Mouse (Mus musculus) G1E-ER4 (cell line): ENCODE measurements around the gene Lhfpl2. TPM values are rescaled to one million over a fixed set of nuclear protein-coding genes. Genes with fewer than 3 reads are reported as not detected.

Experiments
- GATA1 ChIP-seq: IDR thresholded peaks from one replicate; pipeline ENCODE4 v1.8.0; 2012; ENCODE audit warnings: low read length, inconsistent platforms
- polyA plus RNA-seq: library from polyadenylated mRNA; stranded (reverse); fragments of >175 nt; gene quantifications from 2 replicates; pipeline ENCODE4 v1.2.3, GENCODE M21; 2012

Lhfpl2 gene
- polyA plus RNA-seq, 1 experiment, result not detected

DNA sequence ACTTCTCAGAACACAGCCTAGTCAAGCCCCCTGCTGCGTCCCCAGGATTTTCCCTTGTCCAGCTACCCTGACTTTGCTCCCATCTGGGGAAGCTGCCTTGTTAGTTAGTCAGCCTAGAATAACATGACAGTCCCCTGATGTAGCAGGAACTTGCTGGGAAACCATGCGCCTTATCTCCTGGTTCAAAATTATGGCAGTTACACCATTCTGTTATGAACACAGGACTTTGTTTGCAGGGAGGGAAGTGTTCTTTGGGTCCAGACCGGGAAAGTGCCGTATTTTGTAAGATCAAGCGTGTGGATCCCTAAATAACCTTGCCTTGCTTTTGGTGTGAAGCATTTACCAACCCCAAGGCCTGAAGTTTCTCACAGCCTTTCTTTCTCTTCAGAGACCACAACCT is 114.0 kb downstream of the Lhfpl2 start:
- TF ChIP-seq GATA1, result no peak

DNA sequence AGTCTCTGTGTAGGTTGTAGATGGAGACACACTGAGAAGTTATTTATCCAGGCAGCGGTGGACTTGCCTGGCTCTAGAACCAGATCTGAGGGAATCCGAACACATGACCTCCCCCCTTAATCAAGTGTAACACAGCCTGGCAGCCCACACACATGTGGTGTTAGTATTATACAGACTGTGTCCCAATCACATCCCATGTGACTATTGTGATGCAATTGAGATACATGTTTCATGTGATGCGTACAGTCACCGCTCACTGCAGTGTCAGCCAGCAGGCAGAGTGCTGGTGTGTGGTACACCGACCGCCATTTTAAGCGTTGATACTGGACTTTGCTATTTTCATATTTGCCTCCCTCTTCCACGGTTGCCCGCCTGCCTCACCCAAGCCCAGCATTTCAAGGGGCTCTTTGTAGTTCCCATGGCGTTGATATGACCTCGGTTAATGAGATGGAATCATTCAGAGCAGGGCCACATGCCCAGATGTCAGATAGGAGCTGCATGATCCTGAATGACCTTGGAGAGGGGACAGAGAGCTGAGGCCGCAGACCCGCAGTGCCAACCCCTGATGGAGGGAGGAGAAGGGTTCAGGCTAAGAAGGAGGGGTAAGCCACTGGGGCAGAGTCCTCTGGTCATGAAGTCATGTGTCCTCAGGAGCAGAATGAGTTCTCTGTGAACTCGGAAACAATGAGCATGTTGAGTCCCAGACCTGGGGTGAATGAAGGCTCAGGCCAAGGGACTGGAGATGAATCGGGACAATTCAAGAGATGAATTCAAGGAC is 115.1 kb downstream of the Lhfpl2 start:
- no peak for TF ChIP-seq GATA1

- no peak for TF ChIP-seq GATA1
These were observed 116.3 kb downstream of the Lhfpl2 start for GRCm38 (mm10) chr13:94173633-94174576.

- TF ChIP-seq GATA1, result no peak
These were observed 117.1 kb downstream of the Lhfpl2 start for GRCm38 (mm10) chr13:94174577-94175279.

GRCm38 (mm10) chr13:94175379-94176050 is 117.9 kb downstream of the Lhfpl2 start:
- TF ChIP-seq GATA1, result no peak

GRCm38 (mm10) chr13:94177148-94177547 is 119.6 kb downstream of the Lhfpl2 start:
- no peak for TF ChIP-seq GATA1

DNA sequence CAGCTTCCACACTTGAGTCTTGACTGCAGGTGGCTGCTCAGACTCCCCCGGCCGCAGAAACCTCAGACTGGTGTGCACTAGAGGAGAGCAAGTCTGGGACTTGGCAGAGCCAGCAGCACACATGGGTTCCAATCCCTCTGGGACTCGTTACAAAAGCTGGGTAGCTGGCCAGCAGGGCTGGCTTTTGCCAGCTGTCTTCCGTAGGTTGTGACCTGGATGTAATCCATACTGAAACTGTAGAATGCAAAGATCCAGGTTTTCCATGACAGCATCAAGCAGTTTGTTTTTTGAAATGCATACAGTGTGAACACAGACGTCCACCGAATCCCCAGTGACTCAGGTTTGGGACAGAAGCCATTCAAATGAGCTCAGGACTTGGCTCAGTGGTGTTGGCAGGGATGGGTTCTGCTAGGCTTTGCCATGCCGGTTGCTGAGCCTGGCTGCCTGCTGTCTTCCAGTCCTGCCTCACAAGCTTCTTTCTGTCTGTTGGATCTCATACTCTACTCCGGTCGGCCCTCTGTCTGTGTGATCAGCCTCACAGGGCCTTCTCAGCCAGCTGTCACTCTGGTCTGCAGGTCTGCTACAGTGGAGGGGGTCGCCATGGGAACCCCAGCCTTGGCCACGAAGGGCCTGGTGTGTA is 120.9 kb downstream of the Lhfpl2 start:
- TF ChIP-seq GATA1, result no peak

DNA sequence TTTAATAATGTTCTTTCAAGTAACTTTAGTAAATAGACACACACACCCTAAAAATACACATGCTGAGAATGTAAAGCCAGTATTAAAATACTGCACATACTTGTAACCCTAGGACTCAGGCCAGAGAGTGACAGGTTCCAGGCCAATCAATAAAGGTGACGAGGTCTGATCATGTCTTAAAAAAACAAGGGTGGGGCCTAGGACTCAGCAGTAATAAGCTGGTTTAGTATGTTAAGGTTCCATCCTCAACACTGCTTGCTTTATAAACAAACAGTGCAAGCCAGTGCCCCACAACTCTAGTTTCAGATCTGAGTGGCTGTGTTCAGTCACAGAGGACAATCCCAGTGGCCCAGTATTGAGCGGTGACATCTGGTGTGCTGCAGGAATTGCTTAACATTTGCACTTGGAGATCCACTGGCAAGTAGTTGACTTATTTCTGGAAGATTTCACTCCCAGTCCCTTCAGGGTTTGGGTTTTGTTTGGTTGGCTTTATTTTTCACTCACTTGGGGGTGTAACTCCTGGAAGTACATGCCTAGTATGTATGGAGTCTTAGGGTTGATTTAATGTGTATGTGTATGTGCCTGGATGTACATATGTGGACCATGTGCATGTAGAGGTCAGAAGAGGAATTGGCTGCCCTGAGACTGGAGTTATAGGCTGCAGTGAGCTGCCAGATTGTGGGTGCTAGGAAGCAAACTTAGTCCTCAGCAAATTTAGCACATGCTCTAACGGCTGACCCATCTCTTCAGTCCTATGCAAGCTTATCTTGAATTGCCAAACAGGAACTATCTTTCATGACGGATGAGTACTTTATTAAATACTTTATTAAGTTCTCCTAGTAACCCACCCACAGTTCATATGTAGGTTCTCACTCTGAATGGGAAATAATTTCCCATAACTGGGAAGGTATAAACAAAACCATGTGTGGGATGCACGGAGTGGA is 123.2 kb downstream of the Lhfpl2 start:
- TF ChIP-seq GATA1, result no peak

DNA sequence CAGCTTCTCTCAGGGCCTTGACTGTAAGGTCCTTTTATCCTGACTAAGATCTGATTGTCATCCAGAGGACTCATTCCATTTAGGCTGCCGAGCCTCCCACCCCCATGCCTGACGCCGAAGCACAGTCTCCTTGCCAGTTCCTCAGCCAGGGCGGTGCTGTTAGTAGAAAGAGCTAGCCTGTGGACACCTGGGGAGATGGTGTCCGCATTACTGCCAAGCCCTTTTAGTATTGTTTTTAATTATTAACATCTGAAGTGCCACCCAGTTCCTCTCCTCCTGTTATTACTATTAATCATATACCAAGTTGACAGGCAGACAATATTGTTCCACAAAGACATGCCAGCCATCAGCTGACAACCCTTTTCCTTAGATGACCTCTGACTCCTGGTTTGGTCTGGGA is 124.4 kb downstream of the Lhfpl2 start:
- no peak for TF ChIP-seq GATA1

GRCm38 (mm10) chr13:94183372-94184021 is 125.9 kb downstream of the Lhfpl2 start:
- TF ChIP-seq GATA1, result no peak

- TF ChIP-seq GATA1, result no peak
These were observed 127.3 kb downstream of the Lhfpl2 start for GRCm38 (mm10) chr13:94184726-94185456.

DNA sequence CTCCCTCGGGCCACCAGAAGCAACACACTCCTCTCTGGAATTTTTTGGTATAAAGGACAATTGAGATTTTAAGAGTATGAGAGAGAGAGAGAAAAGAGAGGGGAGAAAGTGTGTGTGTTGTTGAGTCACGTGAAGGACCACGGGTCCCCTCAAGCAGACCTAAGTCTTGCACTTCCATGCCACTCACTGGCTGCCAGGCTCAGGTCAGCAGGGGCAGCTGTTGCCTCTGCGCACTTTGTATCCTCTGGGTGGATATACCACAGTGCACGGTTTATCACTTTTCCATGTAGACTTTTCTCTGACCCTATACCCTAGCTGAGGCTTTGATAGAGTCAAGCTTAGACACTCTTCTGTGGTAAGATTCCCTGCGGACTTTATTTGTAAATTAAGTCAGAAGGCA is 128.0 kb downstream of the Lhfpl2 start:
- TF ChIP-seq GATA1, result no peak
